Mouse (Mus musculus) left cerebral cortex, postnatal 14 days (tissue): Measurements from ENCODE around the gene Ctu2. TPM values are rescaled to one million over a fixed set of nuclear protein-coding genes. Genes with fewer than 3 reads are reported as not detected.

Experiments used
- DNase-seq, 2 experiments: peaks; one replicate each; pipeline ENCODE4 v3.0.0; 2021 to 2022; ENCODE audit warnings: low spot score in 2 of 2, mixed read lengths in 1 of 2
- intact Hi-C: fragments of 180-260 bp; cut with DNase I; formaldehyde crosslinking; loops from one replicate; pipeline ENCODE4 v1.15.1; 2025
- microRNA-seq, 2 experiments: library from miRNA; unstranded; fragments of <30 nt; microRNA quantifications; one replicate each; pipeline ENCODE4 v1.2.0; 2022
- total RNA-seq, 2 experiments: library from RNA; stranded (reverse); gene quantifications; 2 replicates each; pipeline ENCODE4 v1.2.3; 2021

Ctu2 gene
- total RNA-seq, 2 experiments from 2014 or later, result 23.9 to 30.9 TPM

DNA sequence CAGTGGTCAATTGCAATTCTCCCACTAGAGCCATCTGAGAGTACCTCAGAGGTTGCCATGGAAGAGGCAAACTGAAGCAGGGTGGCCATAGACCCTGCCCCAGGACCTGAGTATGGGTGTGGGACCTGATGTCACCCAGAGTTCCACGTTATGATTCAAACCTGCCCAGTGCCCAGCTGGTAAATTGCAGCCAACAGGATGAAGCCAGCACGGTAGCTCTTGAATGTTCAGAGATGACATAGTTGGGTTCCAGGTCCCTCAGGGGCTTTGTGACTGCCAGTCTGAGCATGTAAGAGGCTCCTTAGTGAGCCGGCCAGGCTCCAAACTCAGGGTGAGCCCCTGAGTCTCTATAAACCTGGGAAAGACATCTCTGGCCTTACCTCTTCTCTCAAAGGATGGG is 50.1 kb downstream of the Ctu2 start:
- intact Hi-C loops, result no loop called here
- DNase-seq, result no peak

DNA sequence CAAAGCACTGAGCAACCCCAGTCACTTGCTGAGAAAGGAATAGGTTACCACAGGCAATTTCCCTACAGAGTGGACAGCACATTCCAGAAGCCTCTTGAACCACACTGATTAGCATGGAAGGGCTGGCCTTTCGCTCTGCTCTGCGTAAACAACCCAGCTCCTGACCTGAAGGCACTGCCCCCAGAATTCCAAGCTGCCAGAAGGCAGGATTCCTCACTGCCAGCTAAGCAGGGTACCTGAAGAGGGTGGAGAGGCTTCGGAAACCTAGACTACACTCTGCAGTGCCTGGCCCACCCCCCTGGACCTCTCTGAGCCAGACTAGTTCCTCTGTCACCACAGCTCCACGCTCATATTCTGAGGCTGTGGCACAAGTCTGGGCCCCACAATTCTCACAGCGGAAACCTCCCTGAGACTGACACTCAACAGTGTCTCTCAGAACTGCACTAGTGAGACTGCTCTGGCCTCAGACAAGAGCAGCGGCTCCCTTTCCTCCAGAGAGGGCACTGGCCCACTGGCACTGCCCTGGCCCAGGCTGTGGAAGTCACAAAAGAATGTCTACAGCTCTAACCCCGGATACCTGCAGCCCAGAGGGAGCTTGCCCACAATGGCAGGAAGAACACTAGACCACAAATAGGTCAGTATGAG is 50.7 kb downstream of the Ctu2 start:
- intact Hi-C loops, result no loop called here
- no peak for DNase-seq

DNA sequence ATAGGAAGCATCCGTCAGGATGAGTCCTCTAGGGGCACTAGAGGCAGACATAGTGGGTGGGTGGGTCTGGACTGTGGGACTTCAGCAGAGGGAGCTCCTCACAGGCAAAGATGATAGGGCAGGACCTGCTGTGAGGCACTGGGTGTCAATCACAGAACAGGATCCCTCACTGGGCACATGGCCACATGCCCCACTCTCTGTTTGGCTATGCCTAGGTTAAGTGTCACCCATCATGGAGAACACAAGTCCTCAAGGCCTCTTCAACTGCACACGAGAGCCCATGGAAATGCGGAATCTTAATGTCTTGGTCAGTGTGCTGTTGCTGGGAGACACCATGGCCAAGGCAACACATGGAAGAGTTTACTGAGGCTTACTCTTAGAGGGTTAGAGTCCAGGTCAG is 52.0 kb downstream of the Ctu2 start:
- intact Hi-C loops, result no loop called here
- DNase-seq, result no peak

- no peak for DNase-seq
- intact Hi-C loops, result no loop called here
These were observed 53.2 kb downstream of the Ctu2 start for GRCm38 (mm10) chr8:122529159-122529558.

GRCm38 (mm10) chr8:122531312-122531711 is 55.4 kb downstream of the Ctu2 start:
- no peak for DNase-seq
- intact Hi-C loops, result no loop called here

Small RNA genes within 50 kb of the gene (microRNA-seq; reads per million reads assigned to microRNA genes)
- gene Gm24366, result 0 reads per million in 2 experiments

Other genes starting within 250 kb of the Ctu2 start
- 10 to 100 TPM; 20.4 to 25.2 TPM for gene Zfpm1, start 194.0 kb upstream of the Ctu2 start, total RNA-seq
- gene Trhr2, start 115.4 kb upstream of the Ctu2 start, total RNA-seq, result 1 to 10 TPM; 2.3 to 3.0 TPM
- gene Zc3h18, start 99.5 kb upstream of the Ctu2 start, total RNA-seq, result 10 to 100 TPM; 36.0 to 39.4 TPM
- not detected for gene Il17c, start 54.1 kb upstream of the Ctu2 start, total RNA-seq
- gene Cyba, start 43.2 kb upstream of the Ctu2 start, total RNA-seq, result 1 to 10 TPM; 8.6 to 9.9 TPM
- 10 to 100 TPM; 32.7 to 34.4 TPM for gene Mvd, start 32.7 kb upstream of the Ctu2 start, total RNA-seq
- not detected for gene Snai3, start 15.4 kb upstream of the Ctu2 start, total RNA-seq
- gene Rnf166, start 79 bp upstream of the Ctu2 start, total RNA-seq, result 10 to 100 TPM; 22.4 to 23.2 TPM
- gene Piezo1, start 75.2 kb downstream of the Ctu2 start, total RNA-seq, result 10 to 100 TPM; 10.1 to 12.2 TPM
- gene Cdt1, start 91.9 kb downstream of the Ctu2 start, total RNA-seq, result 1 to 10 TPM; 2.2 to 3.5 TPM
- 10 to 100 TPM; 73.7 to 81.1 TPM for gene Aprt, start 100.8 kb downstream of the Ctu2 start, total RNA-seq
- 10 to 100 TPM in 1 of 2 experiments, 1 to 10 TPM in 1; 9.7 to 10.3 TPM for gene Galns, start 135.3 kb downstream of the Ctu2 start, total RNA-seq
- 10 to 100 TPM; 84.2 to 85.9 TPM for gene Trappc2l, start 135.5 kb downstream of the Ctu2 start, total RNA-seq
- gene Pabpn1l, start 146.6 kb downstream of the Ctu2 start, total RNA-seq, result not detected
- gene Cbfa2t3, start 223.0 kb downstream of the Ctu2 start, total RNA-seq, result 10 to 100 TPM; 27.2 to 29.7 TPM